Mouse (Mus musculus) cerebral cortex, adult 2 months (tissue): ENCODE data around the gene Sh2d3c.

Source experiments
- WGBS: fragments of 180-500 bp; shearing (Covaris S2); methylation state at CpG from one replicate; pipeline ENCODE4 v1.1.7; 2018; 5-methylcytosine and 5-hydroxymethylcytosine counted together

Gene Sh2d3c

GRCm38 (mm10) chr2:32724832-32725790 lies 4.3 kb downstream of the Sh2d3c start:
- 75% methylated on average over 16 of the region's 16 CpGs for WGBS

GRCm38 (mm10) chr2:32727435-32727834 lies 6.6 kb downstream of the Sh2d3c start:
- 2% methylated on average over 16 of the region's 16 CpGs for WGBS

- 72% methylated on average over 7 of the region's 7 CpGs for WGBS
These were observed 7.6 kb downstream of the Sh2d3c start for GRCm38 (mm10) chr2:32728463-32728862.

- WGBS: 85% methylated on average over 4 of the region's 4 CpGs
These were observed 8.7 kb downstream of the Sh2d3c start for GRCm38 (mm10) chr2:32729547-32729946.

GRCm38 (mm10) chr2:32730854-32731253 lies 10.0 kb downstream of the Sh2d3c start:
- 75% methylated on average over 11 of the region's 11 CpGs for whole genome bisulfite sequencing

GRCm38 (mm10) chr2:32731911-32732310 lies 11.1 kb downstream of the Sh2d3c start:
- WGBS: 86% methylated on average over 4 of the region's 4 CpGs

- 83% methylated on average over 6 of the region's 6 CpGs for WGBS
These were observed 11.8 kb downstream of the Sh2d3c start for GRCm38 (mm10) chr2:32732695-32733094.

- WGBS: 63% methylated on average over 4 of the region's 4 CpGs
These were observed 13.6 kb downstream of the Sh2d3c start for GRCm38 (mm10) chr2:32734480-32734879.

- WGBS: 63% methylated on average over 4 of the region's 4 CpGs
These were observed 14.1 kb downstream of the Sh2d3c start for GRCm38 (mm10) chr2:32734933-32735332.

- WGBS: 58% methylated on average over 3 of the region's 3 CpGs
These were observed 15.5 kb downstream of the Sh2d3c start for GRCm38 (mm10) chr2:32736306-32736829.

GRCm38 (mm10) chr2:32737008-32737407 lies 16.2 kb downstream of the Sh2d3c start:
- WGBS: 69% methylated on average over 6 of the region's 6 CpGs

GRCm38 (mm10) chr2:32739311-32739710 lies 18.5 kb downstream of the Sh2d3c start:
- WGBS: 61% methylated on average over 4 of the region's 4 CpGs

GRCm38 (mm10) chr2:32740916-32741272 lies 20.0 kb downstream of the Sh2d3c start, which contains the start of gene 6330409D20Rik:
TSS of gene 6330409D20Rik (minus strand) at chr2:32741016.
- 14% methylated on average over 11 of the region's 11 CpGs for WGBS

GRCm38 (mm10) chr2:32741273-32742172 lies 20.7 kb downstream of the Sh2d3c start:
- WGBS: 15% methylated on average over 56 of the region's 58 CpGs

GRCm38 (mm10) chr2:32742173-32742531 lies 21.3 kb downstream of the Sh2d3c start:
- WGBS: 21% methylated on average over 18 of the region's 18 CpGs

GRCm38 (mm10) chr2:32744272-32744982 lies 23.6 kb downstream of the Sh2d3c start:
- WGBS: 63% methylated on average over 15 of the region's 15 CpGs

GRCm38 (mm10) chr2:32749082-32749481 lies 28.2 kb downstream of the Sh2d3c start:
- 92% methylated on average over 16 of the region's 16 CpGs for WGBS

- WGBS: 77% methylated on average over 7 of the region's 7 CpGs
These were observed 29.3 kb downstream of the Sh2d3c start for GRCm38 (mm10) chr2:32750199-32750598.

- WGBS: 53% methylated on average over 31 of the region's 31 CpGs
These were observed 30.2 kb downstream of the Sh2d3c start for GRCm38 (mm10) chr2:32750887-32751664.

GRCm38 (mm10) chr2:32751665-32752033 lies 30.8 kb downstream of the Sh2d3c start:
- WGBS: 44% methylated on average over 10 of the region's 10 CpGs

GRCm38 (mm10) chr2:32752181-32752580 lies 31.3 kb downstream of the Sh2d3c start:
- WGBS: 67% methylated on average over 10 of the region's 10 CpGs
